Mouse (Mus musculus): ENCODE measurements around the gene Gli3. TPM values are rescaled to one million over a fixed set of nuclear protein-coding genes. Genes with fewer than 3 reads are reported as not detected.

The Gli3 gene
- polyA plus RNA-seq (2015; fragmentation: Nextera tagmentation; extraction: Ambion mirVana) = 26.8 and 29.0 TPM in 2 replicates

DNA sequence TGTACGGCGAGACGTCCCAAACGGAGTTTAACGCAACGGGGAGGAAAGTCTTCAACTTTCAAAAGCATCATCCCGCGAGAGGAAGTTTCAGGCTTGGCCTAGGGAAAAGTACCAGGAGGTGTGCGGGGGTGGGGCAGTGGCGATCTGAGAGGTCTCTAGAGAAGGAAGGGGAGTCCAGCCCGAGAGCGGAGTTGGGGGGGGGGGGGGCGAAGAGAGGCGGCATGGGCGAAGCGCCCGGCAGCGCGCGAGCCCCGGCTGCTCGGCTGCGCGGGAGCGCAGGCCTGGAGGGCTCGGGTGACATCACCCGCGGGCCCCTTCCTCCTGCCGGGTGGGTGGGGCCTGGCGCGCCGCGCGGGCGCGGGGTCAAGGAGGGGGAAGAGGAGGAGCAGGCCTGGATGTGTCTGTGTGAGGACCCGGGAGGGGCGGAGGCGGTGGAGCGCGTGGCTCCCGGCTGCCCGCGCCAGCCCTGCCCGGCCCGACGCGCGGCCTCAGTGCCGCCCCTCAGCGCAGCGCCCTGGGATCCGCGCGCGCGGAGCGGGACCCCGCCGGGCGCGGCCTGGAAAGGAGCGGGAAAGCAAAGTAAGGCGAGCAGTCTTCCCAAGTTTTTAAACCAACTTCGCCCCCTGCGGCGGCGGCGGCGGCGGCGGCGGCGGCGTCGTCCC, at the start of gene Gli3:
Gli3 (plus strand) TSS at position 406 of the 662 bp plus-strand sequence.
- peak within 1 kb of the TSS; percentile 96 for H3K27ac ChIP-seq
- H3K4me3 ChIP-seq = peak within 1 kb of the TSS; percentile 73
- WGBS = under 1% methylated on average over 24 of the region's 76 CpGs
- H3K9ac ChIP-seq = peak within 1 kb of the TSS; percentile 96
- H3K4me1 ChIP-seq = peaks cover 35% of the 10 kb centered on the region
- no peaks in the 10 kb centered on the region for H3K27me3 ChIP-seq
- ATAC-seq = peak; percentile 93
- H3K4me2 ChIP-seq = peak within 1 kb of the TSS; percentile 69
- no peaks in the 10 kb centered on the region for H3K36me3 ChIP-seq (ENCODE audit: poor library complexity, severe bottlenecking)
- no peaks in the 10 kb centered on the region for H3K9me3 ChIP-seq (replicated peaks)

- H3K4me1 ChIP-seq = no peaks in the 10 kb centered on the region
- 64% methylated on average over 10 of the region's 10 CpGs for WGBS
- no peaks in the 10 kb centered on the region for H3K36me3 ChIP-seq (ENCODE audit: poor library complexity, severe bottlenecking)
- H3K4me2 ChIP-seq = no peak overlapping the region
- H3K27ac ChIP-seq = no peak overlapping the region
- no peaks in the 10 kb centered on the region for H3K27me3 ChIP-seq
- H3K9me3 ChIP-seq (replicated peaks) = no peaks in the 10 kb centered on the region
- no peak for ATAC-seq
- no peak overlapping the region for H3K4me3 ChIP-seq
- H3K9ac ChIP-seq = no peak overlapping the region
Measured at GRCm38 (mm10) chr13:15421182-15421750, 41.8 kb upstream of the Gli3 start.

GRCm38 (mm10) chr13:15442002-15442401, 21.0 kb upstream of the Gli3 start:
- no peaks in the 10 kb centered on the region for H3K9me3 ChIP-seq (replicated peaks)
- H3K4me2 ChIP-seq = no peak overlapping the region
- no peaks in the 10 kb centered on the region for H3K4me1 ChIP-seq
- no peak overlapping the region for H3K27ac ChIP-seq
- H3K36me3 ChIP-seq (ENCODE audit: poor library complexity, severe bottlenecking) = no peaks in the 10 kb centered on the region
- 86% methylated on average over 4 of the region's 4 CpGs for WGBS
- no peak for ATAC-seq
- no peak overlapping the region for H3K9ac ChIP-seq
- no peaks in the 10 kb centered on the region for H3K27me3 ChIP-seq
- H3K4me3 ChIP-seq = no peak overlapping the region

DNA sequence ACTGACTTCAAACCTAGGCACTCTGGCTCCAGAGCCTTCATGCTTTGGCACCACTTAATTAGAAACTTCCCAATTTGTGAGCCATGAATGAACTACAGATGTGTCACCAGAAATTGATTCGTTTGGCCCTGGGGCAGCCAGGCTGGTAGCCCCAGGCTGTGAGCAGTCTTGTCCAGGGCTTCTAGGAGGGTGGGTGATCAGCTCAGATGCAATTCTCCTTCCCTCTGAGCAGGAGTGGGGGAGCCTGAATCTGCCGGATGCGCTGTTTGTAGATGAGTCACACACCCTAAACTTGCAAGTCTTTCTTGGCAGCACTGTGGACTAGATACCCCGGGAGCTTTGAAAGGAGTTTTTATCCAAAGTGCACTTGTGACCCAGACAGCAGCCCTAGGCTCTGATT, 18.7 kb upstream of the Gli3 start:
- no peaks in the 10 kb centered on the region for H3K36me3 ChIP-seq (ENCODE audit: poor library complexity, severe bottlenecking)
- no peak overlapping the region for H3K4me3 ChIP-seq
- no peaks in the 10 kb centered on the region for H3K27me3 ChIP-seq
- H3K27ac ChIP-seq = no peak overlapping the region
- no peaks in the 10 kb centered on the region for H3K9me3 ChIP-seq (replicated peaks)
- no peak overlapping the region for H3K4me2 ChIP-seq
- H3K4me1 ChIP-seq = no peaks in the 10 kb centered on the region
- 69% methylated on average over 4 of the region's 4 CpGs for whole genome bisulfite sequencing
- ATAC-seq = no peak
- no peak overlapping the region for H3K9ac ChIP-seq

GRCm38 (mm10) chr13:15445591-15445990, 17.4 kb upstream of the Gli3 start:
- H3K27me3 ChIP-seq = no peaks in the 10 kb centered on the region
- H3K9ac ChIP-seq = no peak overlapping the region
- H3K9me3 ChIP-seq (replicated peaks) = no peaks in the 10 kb centered on the region
- H3K27ac ChIP-seq = no peak overlapping the region
- no peaks in the 10 kb centered on the region for H3K4me1 ChIP-seq
- no peak overlapping the region for H3K4me3 ChIP-seq
- H3K4me2 ChIP-seq = no peak overlapping the region
- 43% methylated on average over 2 of the region's 2 CpGs for WGBS
- ATAC-seq = no peak
- no peaks in the 10 kb centered on the region for H3K36me3 ChIP-seq (ENCODE audit: poor library complexity, severe bottlenecking)

GRCm38 (mm10) chr13:15446004-15446403, 17.0 kb upstream of the Gli3 start:
- 89% methylated on average over 8 of the region's 8 CpGs for WGBS
- Histone ChIP-seq H3K4me1 (no peaks in the 10 kb centered on the region), H3K4me3 (no peak overlapping the region), H3K9ac (no peak overlapping the region), H3K36me3 (ENCODE audit: poor library complexity, severe bottlenecking) (no peaks in the 10 kb centered on the region), H3K9me3 (replicated peaks) (no peaks in the 10 kb centered on the region), H3K4me2 (no peak overlapping the region), H3K27ac (no peak overlapping the region), H3K27me3 (no peaks in the 10 kb centered on the region)
- no peak for ATAC-seq

DNA sequence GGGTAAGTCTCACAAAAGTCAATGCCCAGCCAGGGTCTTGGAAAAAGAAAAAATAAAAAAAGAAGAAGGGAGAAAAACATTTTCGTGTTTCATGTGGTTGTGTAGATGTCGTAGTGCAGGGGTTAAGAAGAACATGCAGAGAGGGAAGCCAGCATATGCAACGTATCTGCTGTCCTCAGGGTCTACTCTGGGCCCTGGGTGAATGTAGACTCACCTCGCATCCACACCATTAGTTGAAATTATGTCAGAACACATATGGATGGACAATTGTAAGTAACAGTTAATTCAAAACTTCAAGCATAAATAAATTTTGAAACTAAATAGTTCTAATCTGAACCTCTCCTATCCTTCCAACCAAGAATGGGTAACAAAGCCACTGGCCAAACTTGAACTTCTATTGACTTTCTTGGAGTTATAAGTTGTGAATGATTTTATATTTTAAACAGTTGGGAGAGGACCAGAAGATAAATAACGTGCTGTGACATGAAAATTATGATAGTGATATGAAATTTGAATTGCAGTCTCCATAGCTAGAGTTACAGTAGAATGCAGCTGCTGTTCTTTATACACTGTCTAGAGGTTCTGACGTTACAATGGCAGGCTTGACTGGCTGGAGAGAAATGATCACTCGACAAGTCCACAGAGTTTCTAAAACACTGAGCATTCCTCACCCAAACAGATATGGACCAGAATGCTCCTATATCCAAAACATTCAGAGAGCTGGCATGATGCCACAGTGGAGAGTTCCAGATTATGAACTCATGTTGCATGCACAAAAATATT, 16.1 kb upstream of the Gli3 start:
- 85% methylated on average over 7 of the region's 7 CpGs for WGBS

DNA sequence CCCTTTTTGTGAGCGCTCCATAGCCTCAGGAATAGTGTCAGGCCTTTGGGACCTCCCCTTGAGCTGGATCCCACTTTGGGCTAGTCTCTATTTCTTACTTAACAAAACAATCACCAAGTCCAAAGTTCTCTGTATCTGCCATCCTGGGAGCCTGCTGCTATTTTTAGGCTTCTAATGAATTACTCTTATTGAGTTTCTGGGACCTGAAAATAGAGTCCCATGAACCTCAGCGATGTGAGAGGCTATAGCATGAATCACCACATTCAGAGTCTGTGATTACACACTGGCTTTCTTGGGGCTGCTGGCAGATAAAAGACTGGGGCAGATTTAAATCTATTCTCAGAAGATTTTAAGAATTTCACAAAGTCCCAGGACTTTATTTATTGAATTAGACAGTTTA, 12.1 kb upstream of the Gli3 start:
- no peak overlapping the region for H3K27ac ChIP-seq
- H3K4me3 ChIP-seq = no peak overlapping the region
- no peak for ATAC-seq
- WGBS = 63% methylated on average over 2 of the region's 2 CpGs
- H3K9me3 ChIP-seq (replicated peaks) = no peaks in the 10 kb centered on the region
- H3K4me2 ChIP-seq = no peak overlapping the region
- no peaks in the 10 kb centered on the region for H3K36me3 ChIP-seq (ENCODE audit: poor library complexity, severe bottlenecking)
- no peak overlapping the region for H3K9ac ChIP-seq
- H3K4me1 ChIP-seq = no peaks in the 10 kb centered on the region
- no peaks in the 10 kb centered on the region for H3K27me3 ChIP-seq

More for the DNA sequence above, 16.1 kb upstream of the Gli3 start:
- H3K27me3 ChIP-seq = no peaks in the 10 kb centered on the region
- ATAC-seq = no peak
- H3K4me1 ChIP-seq = no peaks in the 10 kb centered on the region
- no peak overlapping the region for H3K4me2 ChIP-seq
- no peak overlapping the region for H3K4me3 ChIP-seq
- H3K9me3 ChIP-seq (replicated peaks) = no peaks in the 10 kb centered on the region
- H3K27ac ChIP-seq = no peak overlapping the region
- no peak overlapping the region for H3K9ac ChIP-seq
- no peaks in the 10 kb centered on the region for H3K36me3 ChIP-seq (ENCODE audit: poor library complexity, severe bottlenecking)

GRCm38 (mm10) chr13:15457841-15458240, 5.2 kb upstream of the Gli3 start:
- H3K4me1 ChIP-seq = peaks cover 8% of the 10 kb centered on the region; the same call in 1 of the 2 replicates
- no peak overlapping the region for H3K4me2 ChIP-seq
- no peak for ATAC-seq
- H3K27me3 ChIP-seq = no peaks in the 10 kb centered on the region
- no peak overlapping the region for H3K4me3 ChIP-seq
- H3K36me3 ChIP-seq (ENCODE audit: poor library complexity, severe bottlenecking) = no peaks in the 10 kb centered on the region
- WGBS = 82% methylated on average over 5 of the region's 5 CpGs
- no peaks in the 10 kb centered on the region for H3K9me3 ChIP-seq (replicated peaks)
- H3K9ac ChIP-seq = no peak overlapping the region
- H3K27ac ChIP-seq = no peak overlapping the region

GRCm38 (mm10) chr13:15461926-15462325, 1.1 kb upstream of the Gli3 start:
- H3K27me3 ChIP-seq = no peaks in the 10 kb centered on the region
- 8% methylated on average over 7 of the region's 7 CpGs for WGBS
- no peak for ATAC-seq
- H3K36me3 ChIP-seq (ENCODE audit: poor library complexity, severe bottlenecking) = no peaks in the 10 kb centered on the region
- no peaks in the 10 kb centered on the region for H3K9me3 ChIP-seq (replicated peaks)
- peak overlapping the region; percentile 96 for H3K27ac ChIP-seq
- H3K9ac ChIP-seq = peak overlapping the region; percentile 96
- peak overlapping the region; percentile 69 for H3K4me2 ChIP-seq
- peaks cover 25% of the 10 kb centered on the region for H3K4me1 ChIP-seq
- peak overlapping the region; percentile 73 for H3K4me3 ChIP-seq

DNA sequence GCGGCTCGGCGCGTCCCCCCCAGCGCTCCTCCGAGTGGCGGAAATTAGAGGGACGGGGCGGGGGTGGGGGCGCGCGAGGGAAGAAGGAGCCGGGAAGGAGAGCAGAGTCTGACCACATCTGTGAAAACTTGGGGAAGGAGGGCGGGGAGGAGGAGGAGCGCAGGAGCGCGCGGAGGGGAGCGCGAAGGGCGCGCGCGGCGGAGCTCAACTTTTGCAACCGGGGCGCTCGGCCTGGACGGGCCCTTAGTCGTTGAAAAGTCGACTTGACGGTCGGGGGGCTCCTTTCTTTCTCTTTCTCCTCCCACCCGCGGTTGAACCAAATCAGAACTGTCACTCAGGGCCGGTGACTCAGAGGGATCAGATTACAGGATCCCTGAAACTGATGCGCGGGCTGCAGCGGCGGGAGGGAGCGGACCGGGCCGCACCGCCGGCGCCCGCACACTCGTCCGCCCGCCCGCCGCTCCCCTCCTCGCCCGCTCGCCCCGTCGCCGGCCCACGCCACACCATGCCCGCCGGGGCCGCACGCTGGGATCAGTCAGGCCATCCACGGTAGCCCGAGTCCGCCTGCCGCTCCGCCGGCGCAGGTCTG, 551 bp downstream of the Gli3 start:
- Histone ChIP-seq H3K27ac (peak overlapping the region; percentile 96), H3K27me3 (no peaks in the 10 kb centered on the region), H3K4me3 (peak overlapping the region; percentile 73), H3K4me2 (peak overlapping the region; percentile 69), H3K9me3 (replicated peaks) (no peaks in the 10 kb centered on the region), H3K4me1 (peaks cover 40% of the 10 kb centered on the region), H3K9ac (peak overlapping the region; percentile 96), H3K36me3 (ENCODE audit: poor library complexity, severe bottlenecking) (no peaks in the 10 kb centered on the region)
- WGBS = 0% methylated on average over 56 of the region's 70 CpGs
- peak; percentile 73 for ATAC-seq

GRCm38 (mm10) chr13:15464081-15464526, 1.1 kb downstream of the Gli3 start:
- peak; percentile 13 for ATAC-seq
- no peaks in the 10 kb centered on the region for H3K27me3 ChIP-seq
- peak overlapping the region; percentile 96 for H3K27ac ChIP-seq
- WGBS = under 1% methylated on average over 51 of the region's 51 CpGs
- H3K4me1 ChIP-seq = peaks cover 43% of the 10 kb centered on the region
- H3K4me3 ChIP-seq = peak overlapping the region; percentile 73
- H3K9ac ChIP-seq = peak overlapping the region; percentile 96
- H3K4me2 ChIP-seq = peak overlapping the region; percentile 69
- H3K36me3 ChIP-seq (ENCODE audit: poor library complexity, severe bottlenecking) = no peaks in the 10 kb centered on the region
- no peaks in the 10 kb centered on the region for H3K9me3 ChIP-seq (replicated peaks)
